Mouse (Mus musculus): ENCODE measurements around the gene Gm10644.
A peak's percentile ranks its signal among the peaks of the same experiment; 100 is the strongest.

Gm10644 gene

GRCm38 (mm10) chr8:83980845-83981244 is 25.8 kb upstream of the Gm10644 start:
- no peak for DNase-seq (ENCODE audit: low spot score in 2 of 2)

GRCm38 (mm10) chr8:83980250-83980649 is 25.2 kb upstream of the Gm10644 start:
- DNase-seq (ENCODE audit: low spot score in 2 of 2): no peak

- DNase-seq (ENCODE audit: low spot score in 2 of 2): no peak
Observed at GRCm38 (mm10) chr8:83978200-83978599, 23.2 kb upstream of the Gm10644 start.

DNA sequence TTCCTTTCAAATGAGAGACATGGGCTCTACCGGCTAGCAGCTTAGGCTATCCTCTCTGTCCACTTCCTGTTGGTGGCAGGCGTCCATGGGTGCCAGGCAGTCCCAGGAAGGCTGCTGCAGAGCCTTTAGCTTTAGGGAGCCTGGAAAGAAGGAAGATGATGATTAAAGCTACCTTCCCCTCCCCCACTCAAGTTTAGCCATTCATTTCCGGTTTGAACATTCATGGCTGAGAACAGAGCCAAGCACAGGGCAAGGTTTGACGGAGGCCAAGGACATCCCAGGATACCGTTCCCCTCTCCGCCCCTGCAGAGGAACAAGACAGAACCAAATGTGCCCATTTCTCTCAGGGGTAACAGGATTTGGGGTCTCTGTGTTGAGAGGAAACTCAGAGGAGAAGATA is 22.6 kb upstream of the Gm10644 start:
- DNase-seq (ENCODE audit: low spot score in 2 of 2): no peak

GRCm38 (mm10) chr8:83976779-83977350 is 21.9 kb upstream of the Gm10644 start:
- DNase-seq (ENCODE audit: low spot score in 2 of 2): no peak

DNA sequence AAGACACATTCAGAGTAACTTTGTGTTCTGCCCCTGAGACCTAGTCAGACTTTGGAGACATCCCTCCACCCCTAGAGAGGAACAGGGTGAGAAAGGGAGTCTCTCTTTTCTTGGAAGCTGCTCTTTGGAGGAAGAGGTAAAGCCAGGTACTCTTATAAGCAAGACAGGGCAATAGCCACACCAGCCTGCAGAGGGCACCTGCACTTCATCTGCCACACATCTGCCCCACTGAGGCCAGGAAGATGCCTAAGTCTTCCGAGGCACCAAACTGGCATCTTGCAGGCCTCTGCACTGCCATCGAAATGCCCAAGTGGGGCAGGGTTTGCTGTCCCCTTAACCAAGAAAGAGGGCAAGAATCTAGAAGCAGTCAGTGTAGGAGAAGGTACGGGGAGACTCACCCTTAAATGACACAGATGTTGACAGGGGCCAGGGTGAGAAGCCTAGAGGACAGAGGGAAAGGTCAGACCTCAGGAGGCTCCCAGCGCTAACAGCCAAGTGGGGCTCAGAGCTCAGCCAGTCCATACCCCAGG is 21.2 kb upstream of the Gm10644 start:
- DNase-seq (ENCODE audit: low spot score in 2 of 2): no peak

GRCm38 (mm10) chr8:83974521-83974920 is 19.5 kb upstream of the Gm10644 start:
- no peak for DNase-seq (ENCODE audit: low spot score in 2 of 2)

DNA sequence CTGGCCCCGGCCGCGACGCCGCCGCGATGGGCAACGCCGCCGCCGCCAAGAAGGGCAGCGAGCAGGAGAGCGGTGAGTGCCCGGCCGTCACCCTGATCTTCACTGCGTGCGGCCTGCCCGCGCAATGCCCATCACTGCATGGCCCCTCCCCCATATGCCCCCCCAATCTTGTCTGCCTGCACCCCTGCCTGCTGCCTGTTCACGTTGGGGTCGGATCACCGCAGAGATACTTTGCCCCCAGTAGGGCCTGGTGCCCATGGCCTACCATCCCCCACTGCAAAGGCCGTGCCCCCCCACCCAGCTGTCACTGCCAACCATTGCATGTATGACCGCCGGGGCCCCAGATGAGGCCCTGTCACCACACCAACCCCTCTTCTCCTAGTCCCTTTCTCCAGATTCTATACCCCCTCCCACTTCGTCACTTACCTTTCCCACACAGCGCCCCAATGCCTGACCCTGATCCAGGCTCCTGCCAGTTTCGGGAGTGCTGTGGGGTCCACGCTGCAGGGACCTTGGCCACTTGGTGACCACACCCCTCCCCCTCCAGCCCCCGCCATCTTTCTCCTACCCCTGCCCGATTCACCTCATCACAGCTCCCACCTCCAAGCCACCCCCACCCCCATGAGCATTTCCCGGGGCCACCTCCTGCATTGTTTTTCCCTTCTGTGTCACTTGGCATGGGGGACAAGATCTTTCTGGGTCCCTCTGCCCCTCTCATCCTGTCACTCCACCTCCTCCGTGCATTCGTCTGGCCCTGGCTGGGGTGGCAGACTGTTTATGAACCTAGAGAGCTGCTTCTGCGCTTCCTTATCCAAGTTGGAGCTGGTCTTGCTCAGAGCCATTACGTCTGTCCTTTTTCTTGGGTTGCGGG is 18.4 kb upstream of the Gm10644 start:
- no peak for DNase-seq (ENCODE audit: low spot score in 2 of 2)

DNA sequence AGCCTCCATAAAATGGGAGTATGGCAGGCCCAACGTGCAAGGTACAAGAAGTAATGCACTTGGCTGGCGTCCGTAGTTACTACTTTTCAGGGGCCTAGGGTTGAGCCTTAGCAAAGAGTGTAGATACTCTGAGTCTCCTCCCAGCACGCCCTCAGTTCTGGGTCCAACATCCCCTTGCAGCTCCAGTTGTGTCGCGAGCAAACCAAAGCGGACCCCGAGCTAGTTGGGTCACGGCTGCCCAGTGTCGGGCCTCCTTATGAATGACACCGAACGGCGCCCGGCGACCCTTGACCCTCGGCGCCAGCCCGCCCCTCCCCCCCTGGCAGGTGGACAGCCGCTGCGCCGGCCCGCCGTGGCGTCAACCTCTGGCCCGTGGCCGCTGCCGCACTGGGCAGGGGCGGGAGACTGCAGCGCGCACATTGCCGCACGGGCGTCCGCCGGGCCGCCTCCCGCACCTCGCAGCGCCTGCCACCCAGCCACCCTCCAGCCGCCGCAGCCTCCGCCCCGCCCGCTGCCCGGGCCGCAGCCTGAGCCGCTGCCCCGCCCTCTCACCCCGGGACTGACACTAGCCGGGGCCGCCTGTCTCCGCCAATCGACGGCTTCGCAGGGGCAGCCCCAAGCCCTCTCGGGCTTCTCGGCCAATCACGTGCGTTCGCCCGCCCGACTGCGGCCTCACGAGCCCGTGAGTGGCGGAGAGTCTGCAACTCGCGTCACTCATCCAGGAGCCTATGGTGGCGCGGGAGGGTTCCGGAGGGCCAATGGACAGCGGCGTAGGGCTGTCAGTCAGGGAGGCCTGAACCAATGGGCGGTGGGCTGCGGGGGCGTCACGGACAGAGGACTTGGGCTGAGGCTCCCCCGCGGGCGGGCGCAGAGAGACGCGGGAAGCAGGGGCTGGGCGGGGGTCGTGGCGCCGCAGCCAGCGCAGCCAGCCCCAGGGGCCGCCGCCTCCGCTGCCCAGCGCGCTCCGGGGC is 17.4 kb upstream of the Gm10644 start, which contains the start of gene Prkaca:
Gene Prkaca (plus strand): TSS at position 844 of the 971 bp plus-strand sequence.
- peak; percentile 92 to 98 for DNase-seq (ENCODE audit: low spot score in 2 of 2)

- DNase-seq (ENCODE audit: low spot score in 2 of 2): no peak
Observed at GRCm38 (mm10) chr8:83971661-83972060, 16.7 kb upstream of the Gm10644 start.

DNA sequence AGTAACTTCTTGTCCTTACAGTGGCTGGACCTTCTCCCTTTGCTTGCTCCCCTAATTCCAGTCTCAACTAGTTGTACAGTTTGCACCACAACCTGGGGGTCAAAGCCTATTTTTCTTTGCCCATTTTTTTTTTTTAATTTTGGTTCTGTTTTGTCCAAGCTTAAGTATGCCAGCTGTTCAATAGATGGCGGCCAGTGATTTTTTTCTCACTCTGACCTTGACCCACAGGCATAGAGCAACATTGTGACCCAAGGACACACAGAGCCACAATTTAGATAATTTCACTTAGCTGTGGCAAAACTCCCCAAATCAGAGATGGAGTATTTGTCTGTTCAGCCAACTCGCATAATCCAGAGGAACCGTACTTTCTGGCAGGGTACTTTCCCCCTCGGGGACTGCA is 16.1 kb upstream of the Gm10644 start:
- no peak for DNase-seq (ENCODE audit: low spot score in 2 of 2)

- DNase-seq (ENCODE audit: low spot score in 2 of 2): no peak
Observed at GRCm38 (mm10) chr8:83967701-83968100, 12.7 kb upstream of the Gm10644 start.

GRCm38 (mm10) chr8:83964015-83964765 is 9.2 kb upstream of the Gm10644 start:
- DNase-seq (ENCODE audit: low spot score in 2 of 2): peak in 1 of 2 experiments; percentile 35

- no peak for DNase-seq (ENCODE audit: low spot score in 2 of 2)
Observed at GRCm38 (mm10) chr8:83956789-83957188, 1.8 kb upstream of the Gm10644 start.

DNA sequence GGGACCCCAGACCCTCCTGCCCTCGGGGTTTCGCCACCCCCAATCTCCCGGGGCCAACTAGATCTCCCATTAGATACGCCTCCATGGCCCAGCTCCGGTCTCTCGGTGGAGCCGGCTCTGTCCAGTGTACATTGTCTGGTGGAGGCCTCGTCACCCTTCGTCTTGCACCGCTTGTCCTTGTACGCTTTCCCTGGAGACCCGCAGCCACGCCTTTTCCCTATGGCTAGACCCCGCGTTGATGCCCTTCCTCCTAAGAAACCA is 883 bp upstream of the Gm10644 start:
- no peak for DNase-seq (ENCODE audit: low spot score in 2 of 2)

DNA sequence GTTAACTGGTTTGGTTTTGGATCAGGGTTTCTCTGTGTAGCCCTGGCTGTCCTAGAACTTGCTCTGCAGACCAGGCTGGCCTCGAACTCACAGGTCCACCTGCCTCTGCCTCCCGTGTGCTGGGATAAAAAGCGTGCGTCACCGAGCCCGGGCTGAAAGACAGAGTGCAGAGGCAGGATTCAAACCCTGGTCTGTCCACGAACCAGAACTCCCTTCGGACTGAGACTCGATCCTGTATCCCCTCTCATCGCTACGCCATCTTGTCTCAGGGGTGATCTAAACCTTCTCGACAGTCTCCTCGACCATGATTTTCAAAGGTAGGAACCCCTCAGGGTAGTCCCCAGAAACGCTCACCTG is 278 bp downstream of the Gm10644 start:
- no peak for DNase-seq (ENCODE audit: low spot score in 2 of 2)

- no peak for DNase-seq (ENCODE audit: low spot score in 2 of 2)
Observed at GRCm38 (mm10) chr8:83945540-83945939, 9.5 kb downstream of the Gm10644 start.

DNA sequence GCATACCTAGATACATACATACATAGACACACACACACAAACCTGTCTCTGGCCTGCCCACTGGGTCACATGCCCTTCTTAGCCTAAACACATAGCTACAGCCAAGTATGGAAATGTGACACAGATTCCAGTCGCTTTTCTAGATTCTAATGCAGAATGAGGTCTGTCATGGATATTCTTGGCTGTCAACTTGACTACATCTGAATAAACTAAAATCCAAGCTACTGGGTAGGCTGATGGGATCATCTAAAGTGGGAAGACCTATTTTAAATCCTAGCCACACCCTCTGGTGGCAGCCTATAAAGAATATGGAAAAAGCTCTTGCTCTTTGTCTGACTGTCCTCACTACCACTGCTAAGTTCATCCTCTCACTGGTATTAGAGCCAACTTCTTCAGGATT is 12.6 kb downstream of the Gm10644 start:
- no peak for DNase-seq (ENCODE audit: low spot score in 2 of 2)

DNA sequence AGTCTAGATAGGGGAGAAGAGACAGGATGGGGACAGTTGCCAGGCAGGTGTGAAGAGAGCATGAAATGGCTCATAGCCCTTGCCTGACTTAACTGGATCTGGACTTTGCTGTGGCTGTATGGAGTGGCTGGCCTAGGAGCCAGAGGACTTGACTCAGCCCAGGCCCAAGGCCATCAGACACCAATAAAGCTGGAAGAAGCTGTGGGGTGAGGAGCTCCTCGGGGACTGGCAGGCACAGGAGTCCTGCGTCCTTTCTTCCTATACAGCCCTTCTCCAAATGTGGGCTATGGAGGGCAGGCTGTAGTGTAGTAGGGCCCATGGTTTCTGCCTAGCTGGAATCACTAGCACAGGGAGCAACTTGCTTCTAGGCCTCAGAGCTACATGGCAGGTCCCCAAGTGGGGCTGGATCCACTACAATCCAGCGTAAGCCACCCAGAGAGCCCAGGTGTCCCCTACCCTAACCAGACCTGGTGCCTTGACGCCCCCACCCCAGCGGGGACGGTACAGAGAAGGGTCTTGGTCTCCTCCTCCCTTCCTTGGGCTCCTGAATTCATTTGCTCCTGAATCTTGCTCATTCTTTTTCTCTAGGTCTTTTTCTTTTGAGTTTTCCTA is 13.8 kb downstream of the Gm10644 start:
- DNase-seq (ENCODE audit: low spot score in 2 of 2): no peak

- DNase-seq (ENCODE audit: low spot score in 2 of 2): no peak
Observed at GRCm38 (mm10) chr8:83938330-83938729, 16.7 kb downstream of the Gm10644 start.

DNA sequence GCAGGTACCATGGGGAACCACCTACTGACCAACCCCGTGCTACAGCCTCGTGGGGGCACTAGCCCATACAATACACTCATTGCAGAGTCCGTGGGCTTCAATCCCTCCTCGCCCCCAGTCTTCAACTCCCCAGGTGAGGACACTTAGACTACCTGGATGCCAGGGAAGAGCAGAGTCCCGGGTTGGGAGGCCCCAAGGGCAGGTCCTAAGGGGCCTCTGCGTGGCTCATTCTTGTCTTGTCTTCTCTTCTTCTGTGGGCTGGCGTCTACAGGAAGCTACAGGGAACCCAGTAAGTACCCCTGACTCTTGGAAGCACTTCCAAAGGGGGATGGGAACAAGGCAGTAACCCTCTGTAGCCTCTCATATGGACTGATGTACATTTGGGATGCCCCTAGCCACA is 17.4 kb downstream of the Gm10644 start:
- DNase-seq (ENCODE audit: low spot score in 2 of 2): no peak
